Mouse (Mus musculus) limb, embryonic 15.5 days (tissue): ENCODE results near the gene Acbd7. TPM values are rescaled to one million over a fixed set of nuclear protein-coding genes. Genes with fewer than 3 reads are reported as not detected.

ENCODE experiments used
- polyA plus RNA-seq: library from polyadenylated mRNA; unstranded; fragments of >200 nt; fragmentation: Nextera tagmentation; extraction: Ambion mirVana; gene quantifications from 2 replicates; pipeline ENCODE4 v1.2.1, GENCODE M21; 2015

The Acbd7 gene
- polyA plus RNA-seq, 1 experiment from 2014 or later: 1.2 TPM

Other genes with a start within 250 kb of the Acbd7 start
- gene Fam171a1, start 221.9 kb upstream of the Acbd7 start, polyA plus RNA-seq: 30.4 and 32.9 TPM in 2 replicates
- 34.1 and 36.6 TPM in 2 replicates for gene Nmt2, start 52.0 kb upstream of the Acbd7 start, polyA plus RNA-seq
- 20.2 and 20.7 TPM in 2 replicates for gene Rpp38, start 3.5 kb upstream of the Acbd7 start, polyA plus RNA-seq
- 0.31 and 0.55 TPM in 2 replicates for gene Olah, start 61.0 kb downstream of the Acbd7 start, polyA plus RNA-seq
- gene Meig1, start 86.5 kb downstream of the Acbd7 start, polyA plus RNA-seq: not detected in 2 replicates
- gene Dclre1c, start 88.0 kb downstream of the Acbd7 start, polyA plus RNA-seq: 7.5 and 8.5 TPM in 2 replicates
- 8.9 and 12.5 TPM in 2 replicates for gene Suv39h2, start 138.9 kb downstream of the Acbd7 start, polyA plus RNA-seq
- gene Gm45902, start 176.6 kb downstream of the Acbd7 start, polyA plus RNA-seq: 3.4 and 3.5 TPM in 2 replicates
- gene Hspa14, start 176.6 kb downstream of the Acbd7 start, polyA plus RNA-seq: 87.9 and 89.1 TPM in 2 replicates
- 0.21 and 0.23 TPM in 2 replicates for gene Cdnf, start 176.9 kb downstream of the Acbd7 start, polyA plus RNA-seq
- gene Fam107b, start 234.3 kb downstream of the Acbd7 start, polyA plus RNA-seq: 38.1 and 38.3 TPM in 2 replicates